Mouse (Mus musculus): ENCODE data around the gene Rsph1.

The Rsph1 gene

GRCm38 (mm10) chr17:31253951-31254350 lies 23.2 kb downstream of the Rsph1 start:
- DNase-seq: no peak

DNA sequence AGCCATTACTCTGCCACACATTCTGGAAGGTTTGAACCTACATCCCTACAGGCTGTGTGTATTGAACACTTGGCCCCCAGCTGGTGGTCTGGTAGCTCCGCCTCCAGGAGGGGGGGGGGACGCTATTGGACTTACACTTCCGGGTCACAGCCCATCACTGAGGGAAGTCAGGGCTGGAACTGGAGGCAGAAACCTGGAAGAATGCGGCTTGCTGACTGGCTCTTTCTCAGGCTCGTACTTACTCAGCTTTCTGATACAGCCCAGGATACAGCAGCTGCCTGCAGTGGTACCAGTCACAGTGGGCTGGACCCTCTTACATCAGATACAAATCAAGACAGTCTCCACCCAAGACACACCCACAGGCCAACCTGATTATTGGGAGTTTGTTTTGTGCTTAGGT lies 30.0 kb downstream of the Rsph1 start:
- no peak for DNase-seq

GRCm38 (mm10) chr17:31245321-31245720 lies 31.9 kb downstream of the Rsph1 start:
- DNase-seq: no peak

GRCm38 (mm10) chr17:31242764-31243163 lies 34.4 kb downstream of the Rsph1 start:
- no peak for DNase-seq

- DNase-seq: no peak
Measured at GRCm38 (mm10) chr17:31241156-31241555, 36.0 kb downstream of the Rsph1 start.

GRCm38 (mm10) chr17:31238234-31239020 lies 38.8 kb downstream of the Rsph1 start:
- DNase-seq: no peak

- DNase-seq: no peak
Measured at GRCm38 (mm10) chr17:31235915-31236314, 41.3 kb downstream of the Rsph1 start.

DNA sequence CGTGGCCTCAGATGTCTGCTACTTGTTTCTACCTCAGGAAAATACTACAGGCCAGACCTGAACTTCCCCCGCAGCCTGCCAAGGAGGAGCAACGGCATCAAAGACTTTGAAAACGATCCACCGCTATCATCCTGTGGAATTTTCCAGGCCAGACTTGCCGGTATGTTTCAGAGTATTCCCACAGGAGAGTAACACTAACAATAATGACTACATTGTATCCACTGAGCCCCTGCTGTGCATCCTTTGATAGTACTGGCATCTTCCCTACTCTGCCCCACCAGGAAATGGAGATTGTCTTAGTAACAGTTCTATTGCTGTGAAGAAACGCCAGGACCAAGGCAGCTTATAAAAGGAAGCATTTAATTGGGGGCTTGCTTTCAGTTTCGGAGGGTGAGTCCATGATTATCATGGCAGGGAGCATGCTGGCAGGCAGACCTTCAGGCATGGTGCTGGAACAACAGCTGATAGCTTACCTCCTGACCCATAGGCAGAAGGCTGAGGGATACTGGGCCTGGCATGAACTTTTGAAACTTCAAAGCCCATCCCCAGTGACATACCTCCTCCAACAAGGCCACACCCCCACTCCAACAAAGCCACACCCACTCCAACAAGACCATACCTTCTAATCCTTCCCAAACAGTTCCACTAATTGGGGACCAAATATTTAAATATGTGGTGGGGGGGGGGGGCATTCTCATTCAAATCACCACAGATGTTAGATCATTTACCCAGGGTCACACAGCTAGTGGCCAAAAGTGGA lies 44.8 kb downstream of the Rsph1 start:
- DNase-seq: no peak

- DNase-seq: no peak
Measured at GRCm38 (mm10) chr17:31231780-31232179, 45.4 kb downstream of the Rsph1 start.

DNA sequence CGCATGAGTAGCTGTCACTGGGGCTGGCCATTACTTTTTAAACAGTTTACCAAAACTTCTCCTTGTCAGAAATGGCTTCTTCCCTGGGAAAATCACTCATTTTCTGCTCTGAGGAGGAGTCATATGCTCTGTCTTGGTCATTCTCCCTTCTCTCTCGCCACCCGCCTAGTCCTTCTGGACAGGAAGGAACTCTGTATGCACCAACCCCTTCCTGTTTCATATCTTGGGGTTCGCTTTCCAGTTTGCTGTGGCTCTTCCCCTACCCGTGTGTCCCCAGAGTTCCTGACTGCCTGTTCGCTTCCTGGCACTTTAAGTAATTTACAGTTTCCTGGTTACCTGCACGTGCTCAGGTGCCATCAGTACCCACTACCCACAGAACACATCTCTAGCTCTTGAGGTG lies 50.3 kb downstream of the Rsph1 start:
- no peak for DNase-seq

DNA sequence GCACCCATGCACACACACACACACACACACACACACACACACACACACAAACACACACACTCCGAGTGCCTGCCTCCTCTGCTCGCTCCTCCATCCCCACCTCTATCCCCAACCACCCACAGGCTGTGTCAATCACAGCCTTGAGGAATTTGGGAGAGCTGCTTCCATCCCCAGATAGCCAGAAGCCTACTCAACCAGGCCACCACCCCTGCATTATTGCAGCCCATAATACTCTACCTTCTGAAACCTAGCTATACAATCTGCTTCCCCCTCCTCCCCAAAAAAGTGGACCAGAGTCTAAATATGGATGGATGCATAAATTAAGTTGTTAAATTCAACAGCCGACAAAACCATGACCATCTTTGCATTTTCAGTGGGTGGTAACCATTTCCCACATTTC lies 50.8 kb downstream of the Rsph1 start:
- DNase-seq: no peak

- DNase-seq: no peak
Measured at GRCm38 (mm10) chr17:31224591-31224990, 52.6 kb downstream of the Rsph1 start.

DNA sequence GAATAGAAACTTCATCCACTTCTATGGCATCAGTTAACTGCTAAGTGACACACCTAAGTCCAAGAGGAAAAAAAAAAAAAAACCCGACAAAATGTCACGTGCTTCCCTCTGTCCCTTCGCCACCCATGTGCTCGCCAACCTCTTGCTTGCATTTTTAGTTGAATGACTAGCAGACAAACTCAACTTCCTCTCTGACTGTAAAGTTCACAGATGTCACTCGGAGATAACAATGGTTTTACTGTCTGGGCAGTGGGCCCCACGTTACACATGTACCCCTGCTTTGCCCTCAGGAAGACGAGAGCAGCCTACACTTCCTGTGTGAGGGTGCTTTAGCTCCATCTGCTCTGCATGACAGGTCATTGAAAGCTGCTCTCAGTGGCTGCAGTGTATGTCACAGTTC lies 53.3 kb downstream of the Rsph1 start:
- DNase-seq: no peak

GRCm38 (mm10) chr17:31222810-31223310 lies 54.3 kb downstream of the Rsph1 start:
- no peak for DNase-seq

GRCm38 (mm10) chr17:31216068-31216955 lies 60.9 kb downstream of the Rsph1 start:
- peak in 1 of 2 experiments; percentile 6 for DNase-seq

DNA sequence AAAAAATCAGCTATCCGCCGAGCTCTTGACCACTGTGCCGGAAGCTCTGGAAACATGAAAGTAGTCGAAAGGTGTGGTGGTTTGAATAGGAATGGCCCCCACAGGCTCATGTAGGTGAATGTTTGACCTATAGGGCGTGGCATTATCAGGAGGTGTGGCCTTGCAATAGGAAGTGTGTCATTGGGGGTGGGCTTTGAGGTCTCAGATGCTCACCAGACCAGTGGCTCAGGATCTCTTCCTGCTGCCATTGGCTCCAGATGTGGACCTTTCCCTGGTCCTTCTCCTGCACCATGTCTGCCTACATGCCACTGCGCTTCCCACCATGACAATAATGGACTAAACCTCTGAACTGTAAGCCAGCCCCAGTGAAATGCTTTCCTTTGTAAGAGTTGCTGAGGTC lies 65.3 kb downstream of the Rsph1 start:
- no peak for DNase-seq

DNA sequence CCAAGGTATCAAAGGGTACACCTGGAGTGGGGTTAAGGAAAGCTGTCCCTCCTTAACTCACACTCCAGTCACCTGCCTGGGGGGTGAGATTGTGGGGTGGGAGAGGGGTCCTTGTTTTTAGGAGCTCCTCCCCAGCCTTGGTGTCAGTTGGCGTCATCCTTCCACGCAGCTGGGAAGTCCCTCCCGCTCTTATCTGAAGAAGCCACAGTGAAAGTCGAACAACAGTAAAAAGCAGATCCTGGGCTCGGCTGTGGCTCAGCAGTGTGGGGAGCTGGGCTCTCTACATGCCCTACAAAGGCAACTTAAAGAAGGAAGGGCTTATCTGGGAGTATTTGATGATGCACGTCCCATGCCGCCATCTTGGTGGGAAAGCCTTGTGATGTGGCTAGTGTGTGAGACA lies 66.9 kb downstream of the Rsph1 start:
- no peak for DNase-seq

GRCm38 (mm10) chr17:31209376-31209930 lies 67.7 kb downstream of the Rsph1 start:
- DNase-seq: no peak

DNA sequence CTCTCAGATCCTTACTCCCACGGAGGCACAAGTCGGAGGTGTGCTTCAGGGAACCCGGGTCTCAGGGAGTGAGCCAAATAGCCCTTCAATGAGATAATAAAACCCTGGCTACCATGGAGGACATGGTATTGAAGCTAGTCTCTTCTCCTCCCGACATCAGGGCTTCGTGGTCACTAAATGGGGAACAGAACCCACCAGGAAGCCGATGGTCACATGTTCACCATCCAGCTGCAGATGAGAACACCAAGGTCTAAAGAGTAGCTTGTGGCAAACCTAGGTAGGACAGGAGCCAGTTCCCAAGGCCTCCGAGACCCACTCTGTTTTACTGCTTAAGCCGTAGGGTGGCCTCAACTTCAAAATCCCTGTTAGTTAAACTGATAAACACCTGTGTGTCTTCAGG lies 68.5 kb downstream of the Rsph1 start:
- DNase-seq: no peak

- DNase-seq: no peak
Measured at GRCm38 (mm10) chr17:31207771-31208334, 69.3 kb downstream of the Rsph1 start, which contains the start of gene Ubash3a. Ubash3a (plus strand) TSS chr17:31207873.

All from lung, adult 18-20 months (tissue).